Mouse (Mus musculus): ENCODE measurements around the gene Cmc1. TPM values are rescaled to one million over a fixed set of nuclear protein-coding genes. Genes with fewer than 3 reads are reported as not detected.
"Not testable (repeated sequence)": the region's sequence is repeated elsewhere in the genome, so short reads cannot be mapped to it uniquely, and the experiment has no call there.

Gene Cmc1
- polyA plus RNA-seq, 1 experiment from 2014 or later: 34.2 TPM

GRCm38 (mm10) chr9:118173086-118173485 is 23.1 kb upstream of the Cmc1 start:
- no peak for ATAC-seq (ENCODE audit: low FRiP score, low read depth)
- no peak overlapping the region for H3K4me3 ChIP-seq
- no peaks in the 10 kb centered on the region for H3K36me3 ChIP-seq
- no peak overlapping the region for H3K9ac ChIP-seq
- 91% methylated on average over 4 of the region's 4 CpGs for WGBS
- H3K4me1 ChIP-seq (replicated peaks): no peaks in the 10 kb centered on the region
- H3K9me3 ChIP-seq: no peaks in the 10 kb centered on the region
- no peak overlapping the region for H3K4me2 ChIP-seq
- no peak overlapping the region for H3K27ac ChIP-seq (replicated peaks)
- H3K27me3 ChIP-seq: no peaks in the 10 kb centered on the region

- Histone ChIP-seq H3K27ac (replicated peaks) (no peak overlapping the region), H3K4me2 (no peak overlapping the region), H3K9ac (no peak overlapping the region), H3K27me3 (no peaks in the 10 kb centered on the region), H3K9me3 (no peaks in the 10 kb centered on the region), H3K4me1 (replicated peaks) (no peaks in the 10 kb centered on the region), H3K4me3 (no peak overlapping the region), H3K36me3 (no peaks in the 10 kb centered on the region)
- 54% methylated on average over 5 of the region's 5 CpGs for WGBS
- no peak for ATAC-seq (ENCODE audit: low FRiP score, low read depth)
Observed at GRCm38 (mm10) chr9:118168544-118168943, 18.6 kb upstream of the Cmc1 start.

- Histone ChIP-seq H3K9ac (no peak overlapping the region), H3K9me3 (no peaks in the 10 kb centered on the region), H3K27me3 (no peaks in the 10 kb centered on the region), H3K4me2 (no peak overlapping the region), H3K36me3 (no peaks in the 10 kb centered on the region), H3K4me3 (no peak overlapping the region), H3K4me1 (replicated peaks) (no peaks in the 10 kb centered on the region), H3K27ac (replicated peaks) (no peak overlapping the region)
- 67% methylated on average over 6 of the region's 6 CpGs for WGBS
- ATAC-seq (ENCODE audit: low FRiP score, low read depth): no peak
Observed at GRCm38 (mm10) chr9:118167606-118168005, 17.6 kb upstream of the Cmc1 start.

GRCm38 (mm10) chr9:118161536-118161935 is 11.6 kb upstream of the Cmc1 start:
- Histone ChIP-seq H3K36me3 (no peaks in the 10 kb centered on the region), H3K9me3 (no peaks in the 10 kb centered on the region), H3K4me2 (no peak overlapping the region), H3K9ac (no peak overlapping the region), H3K4me3 (no peak overlapping the region), H3K27me3 (no peaks in the 10 kb centered on the region), H3K4me1 (replicated peaks) (no peaks in the 10 kb centered on the region), H3K27ac (replicated peaks) (no peak overlapping the region)
- WGBS: 95% methylated on average over 6 of the region's 6 CpGs
- ATAC-seq (ENCODE audit: low FRiP score, low read depth): no peak

- Histone ChIP-seq H3K4me3 (no peak overlapping the region), H3K9me3 (no peaks in the 10 kb centered on the region), H3K27ac (replicated peaks) (no peak overlapping the region), H3K36me3 (no peaks in the 10 kb centered on the region), H3K4me1 (replicated peaks) (no peaks in the 10 kb centered on the region), H3K27me3 (no peaks in the 10 kb centered on the region), H3K4me2 (no peak overlapping the region), H3K9ac (no peak overlapping the region)
- ATAC-seq (ENCODE audit: low FRiP score, low read depth): no peak
- 68% methylated on average over 3 of the region's 3 CpGs for WGBS
Observed at GRCm38 (mm10) chr9:118159936-118160335, 10.0 kb upstream of the Cmc1 start.

GRCm38 (mm10) chr9:118158201-118158600 is 8.2 kb upstream of the Cmc1 start:
- no peaks in the 10 kb centered on the region for H3K36me3 ChIP-seq
- no peaks in the 10 kb centered on the region for H3K9me3 ChIP-seq
- H3K27ac ChIP-seq (replicated peaks): no peak overlapping the region
- ATAC-seq (ENCODE audit: low FRiP score, low read depth): no peak
- H3K4me2 ChIP-seq: no peak overlapping the region
- no peak overlapping the region for H3K4me3 ChIP-seq
- H3K9ac ChIP-seq: no peak overlapping the region
- H3K4me1 ChIP-seq (replicated peaks): no peaks in the 10 kb centered on the region
- no peaks in the 10 kb centered on the region for H3K27me3 ChIP-seq
- 93% methylated on average over 4 of the region's 4 CpGs for WGBS

GRCm38 (mm10) chr9:118157234-118157633 is 7.3 kb upstream of the Cmc1 start:
- Histone ChIP-seq H3K4me1 (replicated peaks) (no peaks in the 10 kb centered on the region), H3K27ac (replicated peaks) (no peak overlapping the region), H3K4me2 (no peak overlapping the region), H3K4me3 (no peak overlapping the region), H3K9ac (no peak overlapping the region), H3K27me3 (no peaks in the 10 kb centered on the region), H3K36me3 (no peaks in the 10 kb centered on the region), H3K9me3 (no peaks in the 10 kb centered on the region)
- ATAC-seq (ENCODE audit: low FRiP score, low read depth): no peak
- WGBS: 90% methylated on average over 3 of the region's 3 CpGs

GRCm38 (mm10) chr9:118154666-118155065 is 4.7 kb upstream of the Cmc1 start:
- H3K4me1 ChIP-seq (replicated peaks): peaks cover 12% of the 10 kb centered on the region
- WGBS: 79% methylated on average over 5 of the region's 5 CpGs
- no peak overlapping the region for H3K4me3 ChIP-seq
- no peaks in the 10 kb centered on the region for H3K9me3 ChIP-seq
- H3K27me3 ChIP-seq: no peaks in the 10 kb centered on the region
- no peak overlapping the region for H3K4me2 ChIP-seq
- H3K27ac ChIP-seq (replicated peaks): no peak overlapping the region
- no peak overlapping the region for H3K9ac ChIP-seq
- H3K36me3 ChIP-seq: no peaks in the 10 kb centered on the region
- no peak for ATAC-seq (ENCODE audit: low FRiP score, low read depth)

- ATAC-seq (ENCODE audit: low FRiP score, low read depth): no peak
- H3K27ac ChIP-seq (replicated peaks): no peak overlapping the region
- H3K27me3 ChIP-seq: no peaks in the 10 kb centered on the region
- H3K9ac ChIP-seq: no peak overlapping the region
- H3K4me2 ChIP-seq: peak overlapping the region; percentile 79; the same call in 1 of the 2 replicates
- no peaks in the 10 kb centered on the region for H3K9me3 ChIP-seq
- peaks cover 25% of the 10 kb centered on the region for H3K4me1 ChIP-seq (replicated peaks)
- H3K4me3 ChIP-seq: no peak overlapping the region
- H3K36me3 ChIP-seq: no peaks in the 10 kb centered on the region
- 95% methylated on average over 1 of the region's 1 CpGs for WGBS
Observed at GRCm38 (mm10) chr9:118151221-118151507, 1.2 kb upstream of the Cmc1 start.

- Histone ChIP-seq H3K27me3 (no peaks in the 10 kb centered on the region), H3K36me3 (no peaks in the 10 kb centered on the region), H3K4me1 (replicated peaks) (peaks cover 25% of the 10 kb centered on the region), H3K9ac (peak overlapping the region; percentile 26; the same call in 1 of the 2 replicates), H3K4me3 (peak overlapping the region; percentile 99), H3K9me3 (no peaks in the 10 kb centered on the region), H3K27ac (replicated peaks) (peak overlapping the region; percentile 90), H3K4me2 (peak overlapping the region; percentile 79)
- ATAC-seq (ENCODE audit: low FRiP score, low read depth): peak; percentile 65
- 80% methylated on average over 20 of the region's 20 CpGs for WGBS
Observed at GRCm38 (mm10) chr9:118150429-118151220, 648 bp upstream of the Cmc1 start.

GRCm38 (mm10) chr9:118140356-118140755 is 9.6 kb downstream of the Cmc1 start:
- H3K4me1 ChIP-seq (replicated peaks); H3K27ac ChIP-seq (replicated peaks); H3K4me2 ChIP-seq; H3K4me3 ChIP-seq; H3K9ac ChIP-seq; ATAC-seq (ENCODE audit: low FRiP score, low read depth); H3K9me3 ChIP-seq; H3K27me3 ChIP-seq: not testable (repeated sequence)
- 95% methylated on average over 3 of the region's 3 CpGs for WGBS
- H3K36me3 ChIP-seq: peaks cover 11% of the 10 kb centered on the region; the same call in 1 of the 2 replicates

- Histone ChIP-seq H3K27ac (replicated peaks) (no peak overlapping the region), H3K9ac (no peak overlapping the region), H3K4me3 (no peak overlapping the region), H3K4me2 (no peak overlapping the region), H3K4me1 (replicated peaks) (0 out of 2 replicates have a peak, but pooled peaks cover 7% of the 10 kb centered on the region), H3K9me3 (no peaks in the 10 kb centered on the region), H3K36me3 (no peaks in the 10 kb centered on the region), H3K27me3 (no peaks in the 10 kb centered on the region)
- no peak for ATAC-seq (ENCODE audit: low FRiP score, low read depth)
- 65% methylated on average over 2 of the region's 2 CpGs for WGBS
Observed at GRCm38 (mm10) chr9:118110360-118110710, 39.6 kb downstream of the Cmc1 start.
